Mouse (Mus musculus) cerebellum, postnatal 4 days (tissue): ENCODE results near the gene Capn7.

Experiments
- DNase-seq, 2 experiments: peaks; one replicate each; pipeline ENCODE4 v3.0.0; 2022; ENCODE audit warnings: low spot score in 2 of 2, mixed read lengths in 1 of 2

Capn7 gene

GRCm38 (mm10) chr14:31365350-31365749 is 28.9 kb downstream of the Capn7 start:
- DNase-seq = peak in 1 of 2 experiments; percentile 73

- DNase-seq = no peak
Measured at GRCm38 (mm10) chr14:31367951-31368350, 31.5 kb downstream of the Capn7 start.

- no peak for DNase-seq
Measured at GRCm38 (mm10) chr14:31369377-31369776, 32.9 kb downstream of the Capn7 start.

GRCm38 (mm10) chr14:31374390-31374789 is 38.0 kb downstream of the Capn7 start:
- DNase-seq = no peak

- DNase-seq = no peak
Measured at GRCm38 (mm10) chr14:31376331-31376730, 39.9 kb downstream of the Capn7 start.

GRCm38 (mm10) chr14:31382276-31382675 is 45.8 kb downstream of the Capn7 start:
- DNase-seq = no peak

GRCm38 (mm10) chr14:31383470-31384050 is 47.1 kb downstream of the Capn7 start:
- peak in 1 of 2 experiments; percentile 54 for DNase-seq

GRCm38 (mm10) chr14:31384366-31385323 is 48.2 kb downstream of the Capn7 start:
- peak in 1 of 2 experiments; percentile 44 for DNase-seq

GRCm38 (mm10) chr14:31385406-31385805 is 49.0 kb downstream of the Capn7 start:
- DNase-seq = no peak

- peak; percentile 54 to 73 for DNase-seq
Measured at GRCm38 (mm10) chr14:31385977-31386697, 49.7 kb downstream of the Capn7 start.

- peak in 1 of 2 experiments; percentile 27 for DNase-seq
Measured at GRCm38 (mm10) chr14:31387301-31387981, 51.0 kb downstream of the Capn7 start.

- no peak for DNase-seq
Measured at GRCm38 (mm10) chr14:31388086-31388872, 51.8 kb downstream of the Capn7 start.

- no peak for DNase-seq
Measured at GRCm38 (mm10) chr14:31389421-31390147, 53.1 kb downstream of the Capn7 start.

- DNase-seq = no peak
Measured at GRCm38 (mm10) chr14:31392300-31392699, 55.9 kb downstream of the Capn7 start.

- no peak for DNase-seq
Measured at GRCm38 (mm10) chr14:31392873-31393545, 56.6 kb downstream of the Capn7 start.

- no peak for DNase-seq
Measured at GRCm38 (mm10) chr14:31393546-31393890, 57.1 kb downstream of the Capn7 start.

- no peak for DNase-seq
Measured at GRCm38 (mm10) chr14:31393936-31394630, 57.6 kb downstream of the Capn7 start.

- no peak for DNase-seq
Measured at GRCm38 (mm10) chr14:31394822-31395532, 58.5 kb downstream of the Capn7 start.
